Mouse (Mus musculus) spleen, adult 2 months (tissue): ENCODE measurements around the gene Ltf. TPM values are rescaled to one million over a fixed set of nuclear protein-coding genes. Genes with fewer than 3 reads are reported as not detected.

Source experiments
- DNase-seq, 2 experiments: peaks; one replicate each; pipeline versions ENCODE4 v3.0.0 to v3.0.0-alpha.2; 2012 to 2021; ENCODE audit warnings: low spot score in 2 of 2, low read depth in 1 of 2
- H3K27ac ChIP-seq: fragments of 200-500 bp; 2 replicates; pipeline ENCODE4 v1.5.1; 2012; ENCODE audit warnings: low read length, inconsistent platforms; ENCODE audit not compliant: insufficient read depth
- H3K27me3 ChIP-seq: fragments of 200-500 bp; 2 replicates; pipeline ENCODE4 v1.6.1; 2012; ENCODE audit warnings: mild to moderate bottlenecking, moderate library complexity, low read length, inconsistent platforms; ENCODE audit not compliant: control insufficient read depth, insufficient read depth
- H3K36me3 ChIP-seq: fragments of 200-500 bp; 2 replicates; pipeline ENCODE4 v1.6.1; 2012; ENCODE audit warnings: mild to moderate bottlenecking, low read length, inconsistent platforms; ENCODE audit not compliant: control insufficient read depth, insufficient read depth
- H3K4me1 ChIP-seq: fragments of 200-500 bp; 2 replicates; pipeline ENCODE4 v1.6.1; 2011; ENCODE audit warnings: inconsistent platforms; ENCODE audit not compliant: control insufficient read depth, insufficient read depth, insufficient read length
- H3K4me3 ChIP-seq: fragments of 200-500 bp; 2 replicates; pipeline ENCODE4 v1.5.1; 2011; ENCODE audit warnings: mild to moderate bottlenecking, inconsistent platforms; ENCODE audit not compliant: insufficient read depth, insufficient read length; ENCODE audit errors: extremely low read depth
- CTCF ChIP-seq: fragments of 200-500 bp; IDR thresholded peaks from 2 replicates; pipeline ENCODE4 v1.5.1; 2011; ENCODE audit warnings: mild to moderate bottlenecking, inconsistent platforms; ENCODE audit not compliant: insufficient read depth, insufficient read length, insufficient replicate concordance; ENCODE audit errors: extremely low read depth
- POLR2A ChIP-seq: fragments of 200-500 bp; IDR thresholded peaks from 2 replicates; pipeline ENCODE4 v1.6.1; 2011; ENCODE audit warnings: low read depth, low read length, inconsistent platforms
- WGBS: fragments of 180-500 bp; shearing (Covaris S2); methylation state at CpG from one replicate; pipeline ENCODE4 v1.1.7; 2018; 5-methylcytosine and 5-hydroxymethylcytosine counted together
- polyA plus RNA-seq: library from polyadenylated mRNA; depleted of rRNA; stranded (reverse); fragments of >200 nt; gene quantifications from 2 replicates; pipeline ENCODE4 v1.2.3, GENCODE M21; 2012

Gene Ltf
- polyA plus RNA-seq, 1 experiment, result 12.3 TPM

DNA sequence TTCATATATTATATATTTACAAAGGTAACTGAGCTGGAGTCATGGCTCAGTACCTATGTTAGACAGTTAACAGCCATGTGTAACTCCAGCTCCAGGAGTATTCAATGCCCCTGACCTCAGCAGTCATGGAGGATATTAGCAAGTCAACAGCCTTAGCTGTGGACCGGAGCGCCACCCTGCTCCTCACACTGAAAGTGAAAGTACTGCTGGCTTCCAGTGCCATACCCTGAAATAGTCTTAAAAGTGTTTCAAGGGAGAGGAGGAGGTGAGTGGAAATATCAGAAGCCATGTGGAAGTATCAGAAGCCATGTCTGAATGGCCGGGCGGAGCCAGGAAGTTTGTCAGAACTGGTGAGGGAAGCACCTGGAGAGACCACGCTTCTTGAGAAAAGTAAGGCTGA is 28.2 kb downstream of the Ltf start:
- no peaks in the 10 kb centered on the region for H3K27me3 ChIP-seq
- WGBS, result 30% methylated on average over 5 of the region's 5 CpGs
- H3K27ac ChIP-seq, result no peak overlapping the region
- H3K4me1 ChIP-seq, result peaks cover 8% of the 10 kb centered on the region; the same call in 1 of the 2 replicates
- H3K4me3 ChIP-seq, result no peak overlapping the region
- no peak for DNase-seq
- no peaks in the 10 kb centered on the region for H3K36me3 ChIP-seq
- TF ChIP-seq CTCF (no peak), POLR2A (no peak)

GRCm38 (mm10) chr9:111048452-111048851 is 29.4 kb downstream of the Ltf start:
- DNase-seq, result no peak
- 0 out of 2 replicates have a peak overlapping the region, but pooled peaks have one; percentile 0 for H3K27ac ChIP-seq
- no peak overlapping the region for H3K4me3 ChIP-seq
- no peaks in the 10 kb centered on the region for H3K27me3 ChIP-seq
- 90% methylated on average over 3 of the region's 3 CpGs for WGBS
- no peak for TF ChIP-seq CTCF
- no peak for TF ChIP-seq POLR2A
- H3K36me3 ChIP-seq, result no peaks in the 10 kb centered on the region
- H3K4me1 ChIP-seq, result peaks cover 8% of the 10 kb centered on the region; the same call in 1 of the 2 replicates

DNA sequence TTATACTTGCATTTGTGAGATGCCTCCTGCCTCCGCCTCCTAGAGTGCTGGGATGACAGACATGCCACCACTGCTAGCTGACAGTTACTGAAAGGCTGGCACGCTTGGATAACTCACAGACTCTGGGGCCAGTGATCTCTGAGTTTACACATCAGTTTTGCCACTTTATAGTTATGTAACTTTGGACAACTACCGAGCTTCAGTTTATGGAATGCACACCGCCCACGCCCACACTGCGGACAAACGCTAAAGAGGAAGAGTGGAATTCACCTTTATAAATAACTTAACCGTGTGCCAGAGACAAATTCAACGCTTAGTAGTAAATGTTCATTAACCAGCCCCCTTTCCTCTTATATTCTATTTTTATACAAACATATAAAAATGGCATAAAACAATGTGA is 35.9 kb downstream of the Ltf start:
- Histone ChIP-seq H3K27me3 (no peaks in the 10 kb centered on the region), H3K36me3 (no peaks in the 10 kb centered on the region), H3K4me3 (no peak overlapping the region), H3K4me1 (peaks cover 13% of the 10 kb centered on the region; the same call in 1 of the 2 replicates), H3K27ac (no peak overlapping the region)
- DNase-seq, result no peak
- 81% methylated on average over 9 of the region's 9 CpGs for WGBS
- TF ChIP-seq CTCF (no peak), POLR2A (no peak)

DNA sequence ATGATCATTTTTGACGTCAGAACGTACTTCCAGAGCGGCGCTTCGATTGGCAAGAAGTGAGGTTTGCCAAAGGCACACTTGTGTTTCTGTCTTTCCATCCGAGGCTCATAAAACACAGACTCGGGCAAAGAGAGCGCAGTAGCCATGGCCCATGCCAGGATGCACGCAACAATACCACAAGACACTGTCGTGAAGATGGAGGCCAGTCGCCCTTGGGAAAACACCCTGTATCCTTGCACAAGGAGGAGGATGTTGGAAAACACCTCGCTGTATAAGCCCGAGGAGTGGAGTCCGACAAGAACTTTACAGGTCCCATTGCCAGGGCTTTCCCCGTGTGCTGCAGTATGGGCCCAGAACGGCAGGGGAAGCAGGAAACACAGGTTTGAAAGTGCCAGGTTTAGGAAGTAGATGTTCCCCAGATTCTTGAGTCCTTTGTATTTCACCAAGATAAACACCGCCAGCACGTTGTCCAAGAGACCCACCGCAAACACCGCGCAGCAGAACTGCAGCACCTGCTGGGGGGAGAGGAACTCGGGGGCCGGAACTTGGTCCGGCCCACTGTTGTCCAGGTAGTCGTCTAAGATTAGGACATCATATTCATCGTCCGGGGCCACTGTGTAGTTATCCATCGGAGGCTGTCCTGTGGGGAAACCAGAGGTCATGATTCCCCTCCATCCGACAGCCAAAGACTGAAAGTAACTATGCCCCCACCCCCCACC is 36.9 kb downstream of the Ltf start:
- Histone ChIP-seq H3K4me1 (peaks cover 13% of the 10 kb centered on the region; the same call in 1 of the 2 replicates), H3K4me3 (peak overlapping the region; percentile 69), H3K27ac (peak overlapping the region; percentile 71), H3K27me3 (no peaks in the 10 kb centered on the region), H3K36me3 (no peaks in the 10 kb centered on the region)
- 22% methylated on average over 29 of the region's 29 CpGs for WGBS
- no peak for DNase-seq
- TF ChIP-seq CTCF, result no peak
- no peak for TF ChIP-seq POLR2A

DNA sequence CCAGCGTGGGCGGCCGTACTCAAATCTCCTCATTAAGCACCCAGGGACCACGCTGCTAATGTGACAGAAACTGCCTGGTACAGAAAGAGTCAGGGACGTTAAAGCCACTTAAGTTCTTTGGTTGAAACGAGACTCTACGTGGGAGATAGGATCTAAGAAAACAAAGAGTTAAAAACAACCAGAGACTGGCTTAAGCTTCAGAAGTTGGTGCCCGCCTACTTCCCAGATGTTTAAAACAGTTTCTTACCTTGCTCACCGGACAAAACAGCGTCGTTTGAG is 37.4 kb downstream of the Ltf start:
- no peak for TF ChIP-seq CTCF
- TF ChIP-seq POLR2A, result no peak
- H3K4me1 ChIP-seq, result peaks cover 13% of the 10 kb centered on the region; the same call in 1 of the 2 replicates
- H3K27ac ChIP-seq, result peak overlapping the region; percentile 71
- peak overlapping the region; percentile 69 for H3K4me3 ChIP-seq
- 1% methylated on average over 11 of the region's 11 CpGs for WGBS
- H3K36me3 ChIP-seq, result no peaks in the 10 kb centered on the region
- DNase-seq, result no peak
- no peaks in the 10 kb centered on the region for H3K27me3 ChIP-seq

DNA sequence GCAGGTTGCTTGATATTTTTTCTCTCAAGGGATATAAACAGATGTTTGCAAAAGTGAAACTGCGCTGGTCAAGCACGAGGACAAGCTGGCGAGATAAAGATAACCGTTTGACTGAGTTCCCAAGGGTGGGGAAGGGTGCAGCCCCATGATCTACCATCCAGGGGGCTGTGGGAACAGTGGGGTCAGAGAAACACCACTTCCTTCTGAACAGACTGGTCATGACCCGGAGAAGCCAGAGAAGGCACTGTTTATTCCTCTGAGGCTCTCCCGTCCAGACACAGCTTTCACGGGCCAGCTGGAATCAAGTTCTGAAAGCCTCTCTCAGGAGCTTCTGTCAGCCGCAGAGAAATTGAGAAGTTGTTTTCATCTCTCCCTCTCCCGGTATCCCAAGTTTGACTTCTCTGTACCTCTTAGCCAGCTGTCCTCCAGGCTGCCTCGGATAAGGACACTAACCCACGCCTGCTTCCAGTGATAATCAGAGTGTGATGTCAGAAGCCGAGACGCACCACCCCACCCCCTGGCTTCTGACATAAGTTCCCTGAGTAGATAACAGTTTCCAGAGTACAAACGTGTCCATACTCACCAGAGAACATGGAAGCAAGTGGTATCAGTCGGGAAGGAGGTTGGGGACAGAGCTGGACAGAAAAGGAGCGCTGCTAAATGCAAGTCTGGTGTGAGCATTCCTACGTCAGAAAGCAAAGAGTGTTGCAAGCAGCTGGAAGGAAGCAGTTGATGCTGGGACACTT is 37.9 kb downstream of the Ltf start, which contains the start of gene Ccrl2:
Ccrl2 (minus strand) TSS at position 722 of the 746 bp plus-strand sequence.
- H3K27me3 ChIP-seq, result no peaks in the 10 kb centered on the region
- no peak for TF ChIP-seq CTCF
- TF ChIP-seq POLR2A, result no peak
- H3K4me1 ChIP-seq, result peaks cover 13% of the 10 kb centered on the region; the same call in 1 of the 2 replicates
- WGBS, result 2% methylated on average over 17 of the region's 17 CpGs
- H3K27ac ChIP-seq, result peak within 1 kb of the TSS; percentile 71
- H3K4me3 ChIP-seq, result peak within 1 kb of the TSS; percentile 69
- DNase-seq, result no peak
- no peaks in the 10 kb centered on the region for H3K36me3 ChIP-seq
